Mouse (Mus musculus) lung, postnatal 36 days (tissue): ENCODE measurements at regions not wholly inside any gene's neighbourhood (a gene's known extent, or its start where the extent isn't known, plus 50 kb on each side); places are given as distances from the start of the nearest gene placed in this dataset.
A peak's percentile ranks its signal among the peaks of the same experiment; 100 is the strongest.
"Not testable (repeated sequence)": the region's sequence is repeated elsewhere in the genome, so short reads cannot be mapped to it uniquely, and the experiment has no call there.

ENCODE experiments used
- DNase-seq: peaks from one replicate; pipeline ENCODE4 v3.0.0; 2022; ENCODE audit warnings: mixed read lengths

GRCm38 (mm10) chr13:98438206-98438605 is 53.6 kb downstream of the Gm10320 start:
- DNase-seq = no peak

- DNase-seq = no peak
Measured at GRCm38 (mm10) chr13:98436961-98437360, 54.8 kb downstream of the Gm10320 start.

GRCm38 (mm10) chr13:98435245-98435975 is 56.4 kb downstream of the Gm10320 start:
- DNase-seq = no peak

- no peak for DNase-seq
Measured at GRCm38 (mm10) chr13:98429851-98430250, 62.0 kb downstream of the Gm10320 start.

GRCm38 (mm10) chr13:98427660-98428059 is 64.1 kb downstream of the Gm10320 start:
- not testable (repeated sequence) for DNase-seq

- DNase-seq = no peak
Measured at GRCm38 (mm10) chr13:98425026-98425425, 66.8 kb downstream of the Gm10320 start.

- DNase-seq = no peak
Measured at GRCm38 (mm10) chr13:98424000-98424399, 67.8 kb downstream of the Gm10320 start.

- no peak for DNase-seq
Measured at GRCm38 (mm10) chr13:98420419-98421043, 66.5 kb downstream of the Foxd1 start.

GRCm38 (mm10) chr13:98417736-98418135 is 63.7 kb downstream of the Foxd1 start:
- DNase-seq = no peak

GRCm38 (mm10) chr13:98416457-98416856 is 62.4 kb downstream of the Foxd1 start:
- no peak for DNase-seq

- peak; percentile 4 for DNase-seq
Measured at GRCm38 (mm10) chr13:98414851-98415250, 60.8 kb downstream of the Foxd1 start.

GRCm38 (mm10) chr13:98413233-98413632 is 59.2 kb downstream of the Foxd1 start:
- no peak for DNase-seq
